Mouse (Mus musculus) embryonic facial prominence, embryonic 13.5 days (tissue): Measurements from ENCODE around the gene Wdtc1. TPM values are rescaled to one million over a fixed set of nuclear protein-coding genes. Genes with fewer than 3 reads are reported as not detected.

Experiments
- ATAC-seq: fragments of 200-750 bp; cut with Nextera tagmentation; 2 replicates; pipeline ENCODE4 v1.8.0; 2017; ENCODE audit warnings: low read depth; ENCODE audit not compliant: insufficient number of reproducible peaks, insufficient read depth, low FRiP score, low TSS enrichment
- H3K27ac ChIP-seq: fragments of 300-500 bp; sonication (generic); 2 replicates; pipeline ENCODE4 v1.5.1; 2015; ENCODE audit warnings: moderate library complexity, mild to moderate bottlenecking, inconsistent platforms
- H3K27me3 ChIP-seq: fragments of 300-500 bp; sonication (generic); 2 replicates; pipeline ENCODE4 v1.6.1; 2015; ENCODE audit warnings: mild to moderate bottlenecking, inconsistent platforms
- H3K36me3 ChIP-seq: fragments of 300-500 bp; sonication (generic); 2 replicates; pipeline ENCODE4 v1.6.1; 2015; ENCODE audit warnings: mild to moderate bottlenecking, inconsistent platforms
- H3K4me1 ChIP-seq: fragments of 300-500 bp; sonication (generic); 2 replicates; pipeline ENCODE4 v1.6.1; 2015; ENCODE audit warnings: inconsistent platforms
- H3K4me2 ChIP-seq: fragments of 300-500 bp; sonication (generic); 2 replicates; pipeline ENCODE4 v1.6.1; 2015; ENCODE audit warnings: moderate library complexity, mild to moderate bottlenecking, inconsistent platforms
- H3K4me3 ChIP-seq: fragments of 300-500 bp; sonication (generic); 2 replicates; pipeline ENCODE4 v1.5.1; 2015; ENCODE audit warnings: mild to moderate bottlenecking, inconsistent platforms
- H3K9ac ChIP-seq: fragments of 300-500 bp; sonication (generic); 2 replicates; pipeline ENCODE4 v1.6.1; 2015; ENCODE audit warnings: mild to moderate bottlenecking, inconsistent platforms
- H3K9me3 ChIP-seq: fragments of 300-500 bp; sonication (generic); 2 replicates; pipeline ENCODE4 v1.6.1; 2016; ENCODE audit warnings: inconsistent platforms
- WGBS: fragments of 180-500 bp; shearing (Covaris S2); methylation state at CpG from one replicate; pipeline ENCODE4 v1.1.7; 2015; ENCODE audit warnings: mixed read lengths; 5-methylcytosine and 5-hydroxymethylcytosine counted together
- polyA plus RNA-seq: library from polyadenylated mRNA; unstranded; fragments of >200 nt; fragmentation: Nextera tagmentation; extraction: Ambion mirVana; gene quantifications from 2 replicates; pipeline ENCODE4 v1.2.1, GENCODE M21; 2015

Wdtc1 gene
- polyA plus RNA-seq, 1 experiment from 2014 or later: 13.9 TPM

DNA sequence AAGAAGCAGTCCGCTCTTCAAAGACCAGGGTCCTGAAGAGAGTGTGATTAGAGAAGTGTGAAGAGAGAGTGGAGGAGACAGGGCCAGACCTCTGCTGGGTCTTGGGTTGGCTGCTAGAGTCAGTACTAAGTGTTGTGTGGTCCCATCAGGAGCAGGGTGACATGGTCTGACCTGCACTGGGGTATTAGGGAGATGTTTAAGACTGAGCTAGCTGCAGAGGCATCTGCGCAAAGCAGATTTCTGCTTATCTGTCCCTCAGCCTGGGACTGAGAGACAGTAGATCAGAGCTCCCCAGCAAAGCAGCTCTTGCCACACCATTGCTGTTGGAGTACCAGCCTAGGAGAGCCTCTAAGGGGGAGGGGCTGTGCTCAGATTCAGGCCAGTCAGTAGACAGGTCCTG lies 36.8 kb upstream of the Wdtc1 start:
- Histone ChIP-seq H3K9me3 (no peaks in the 10 kb centered on the region), H3K4me2 (no peak overlapping the region), H3K36me3 (no peaks in the 10 kb centered on the region; the same call in 1 of the 2 replicates), H3K27ac (no peak overlapping the region), H3K9ac (no peak overlapping the region; the same call in 1 of the 2 replicates), H3K4me1 (peaks cover 41% of the 10 kb centered on the region), H3K4me3 (no peak overlapping the region), H3K27me3 (no peaks in the 10 kb centered on the region)
- no peak for ATAC-seq
- WGBS: 92% methylated on average over 2 of the region's 2 CpGs

- Histone ChIP-seq H3K36me3 (no peaks in the 10 kb centered on the region; the same call in 1 of the 2 replicates), H3K27me3 (no peaks in the 10 kb centered on the region), H3K4me2 (no peak overlapping the region), H3K4me3 (no peak overlapping the region), H3K4me1 (peaks cover 33% of the 10 kb centered on the region), H3K9ac (no peak overlapping the region), H3K9me3 (no peaks in the 10 kb centered on the region), H3K27ac (no peak overlapping the region)
- WGBS: 80% methylated on average over 16 of the region's 16 CpGs
- ATAC-seq: no peak
Observed at GRCm38 (mm10) chr4:133388781-133389552, 35.7 kb upstream of the Wdtc1 start.

GRCm38 (mm10) chr4:133387053-133387452 lies 33.8 kb upstream of the Wdtc1 start:
- peaks cover 33% of the 10 kb centered on the region for H3K4me1 ChIP-seq
- H3K27ac ChIP-seq: no peak overlapping the region
- no peaks in the 10 kb centered on the region for H3K9me3 ChIP-seq
- H3K27me3 ChIP-seq: no peaks in the 10 kb centered on the region
- H3K36me3 ChIP-seq: no peaks in the 10 kb centered on the region; the same call in 1 of the 2 replicates
- H3K9ac ChIP-seq: no peak overlapping the region
- no peak overlapping the region for H3K4me2 ChIP-seq
- H3K4me3 ChIP-seq: no peak overlapping the region
- ATAC-seq: no peak

DNA sequence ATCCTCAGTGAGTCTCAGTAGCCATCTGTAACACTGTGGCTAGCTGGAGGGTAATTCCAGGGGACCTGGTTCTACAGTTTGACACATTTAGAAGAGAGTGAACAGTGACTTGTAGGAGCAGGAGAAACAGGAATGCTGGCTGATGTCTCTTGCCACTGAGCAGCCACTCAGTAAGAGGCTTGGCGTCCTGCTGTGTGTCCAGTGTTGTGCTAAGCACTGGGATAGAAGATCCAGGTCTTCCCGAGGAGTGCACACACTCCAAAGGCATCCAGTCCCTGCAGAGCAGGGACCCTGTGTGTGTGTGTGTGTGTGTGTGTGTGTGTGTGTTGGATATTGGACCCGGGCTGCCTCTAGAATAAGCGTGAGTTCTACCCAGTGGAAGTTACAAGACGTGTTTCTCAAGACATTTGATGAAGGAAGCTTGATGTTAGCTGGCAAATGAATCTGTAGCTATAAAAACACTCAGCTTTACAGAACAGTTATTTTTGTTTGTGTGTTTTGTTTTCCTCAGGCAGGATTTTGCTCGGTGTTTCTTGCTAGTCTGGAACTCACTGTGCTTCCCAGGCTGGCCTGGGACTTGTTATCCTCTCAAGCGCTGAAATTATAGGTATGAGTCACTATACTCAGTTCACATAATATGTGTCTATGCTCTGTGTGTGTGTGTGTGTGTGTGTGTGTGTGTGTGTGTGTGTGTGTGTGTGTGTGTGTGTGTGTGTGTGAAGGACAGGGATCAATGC lies 32.9 kb upstream of the Wdtc1 start:
- Histone ChIP-seq H3K9me3 (no peaks in the 10 kb centered on the region), H3K4me3 (no peak overlapping the region), H3K27me3 (no peaks in the 10 kb centered on the region), H3K4me1 (peaks cover 28% of the 10 kb centered on the region), H3K9ac (peak overlapping the region; percentile 49; the same call in 1 of the 2 replicates), H3K36me3 (no peaks in the 10 kb centered on the region; the same call in 1 of the 2 replicates), H3K4me2 (no peak overlapping the region), H3K27ac (no peak overlapping the region)
- WGBS: 76% methylated on average over 7 of the region's 7 CpGs
- ATAC-seq: no peak

DNA sequence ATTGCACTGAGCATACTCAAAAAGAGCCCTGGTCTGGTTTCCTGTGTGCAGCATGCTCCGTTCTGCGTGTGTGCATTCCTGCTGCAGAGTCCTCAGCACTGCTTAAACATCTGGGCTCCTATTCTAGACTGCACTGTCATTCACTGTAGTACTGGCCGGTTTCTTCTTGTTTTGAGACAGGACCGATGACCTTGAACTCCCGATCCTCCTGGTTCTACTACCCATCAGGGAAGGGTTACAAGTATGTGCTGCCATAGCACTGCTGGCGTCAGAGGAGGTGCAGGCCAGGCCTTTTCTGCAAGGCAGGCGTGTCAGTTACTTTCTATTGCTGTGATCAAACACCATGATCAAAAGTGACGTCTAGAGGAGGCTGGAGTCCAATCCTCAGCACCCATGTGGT lies 27.9 kb upstream of the Wdtc1 start:
- WGBS: 76% methylated on average over 8 of the region's 8 CpGs
- no peaks in the 10 kb centered on the region; the same call in 1 of the 2 replicates for H3K36me3 ChIP-seq
- no peaks in the 10 kb centered on the region for H3K27me3 ChIP-seq
- no peaks in the 10 kb centered on the region for H3K9me3 ChIP-seq
- peak overlapping the region; percentile 69; the same call in 1 of the 2 replicates for H3K27ac ChIP-seq
- H3K4me2 ChIP-seq: no peak overlapping the region
- no peak overlapping the region for H3K9ac ChIP-seq
- ATAC-seq: no peak
- H3K4me3 ChIP-seq: no peak overlapping the region
- H3K4me1 ChIP-seq: peaks cover 48% of the 10 kb centered on the region

GRCm38 (mm10) chr4:133380532-133380931 lies 27.3 kb upstream of the Wdtc1 start:
- Histone ChIP-seq H3K4me3 (no peak overlapping the region), H3K9me3 (no peaks in the 10 kb centered on the region), H3K27ac (peak overlapping the region; percentile 69), H3K4me2 (no peak overlapping the region), H3K27me3 (no peaks in the 10 kb centered on the region), H3K36me3 (no peaks in the 10 kb centered on the region; the same call in 1 of the 2 replicates), H3K9ac (no peak overlapping the region), H3K4me1 (peaks cover 55% of the 10 kb centered on the region)
- 64% methylated on average over 6 of the region's 6 CpGs for WGBS
- ATAC-seq: no peak

- Histone ChIP-seq H3K36me3 (peaks cover 5% of the 10 kb centered on the region), H3K4me2 (no peak overlapping the region), H3K4me3 (no peak overlapping the region), H3K9ac (no peak overlapping the region), H3K27ac (peak overlapping the region; percentile 69; the same call in 1 of the 2 replicates), H3K9me3 (no peaks in the 10 kb centered on the region), H3K4me1 (peaks cover 60% of the 10 kb centered on the region), H3K27me3 (no peaks in the 10 kb centered on the region)
- WGBS: 56% methylated on average over 3 of the region's 3 CpGs
- ATAC-seq: no peak
Observed at GRCm38 (mm10) chr4:133379861-133380260, 26.6 kb upstream of the Wdtc1 start.

DNA sequence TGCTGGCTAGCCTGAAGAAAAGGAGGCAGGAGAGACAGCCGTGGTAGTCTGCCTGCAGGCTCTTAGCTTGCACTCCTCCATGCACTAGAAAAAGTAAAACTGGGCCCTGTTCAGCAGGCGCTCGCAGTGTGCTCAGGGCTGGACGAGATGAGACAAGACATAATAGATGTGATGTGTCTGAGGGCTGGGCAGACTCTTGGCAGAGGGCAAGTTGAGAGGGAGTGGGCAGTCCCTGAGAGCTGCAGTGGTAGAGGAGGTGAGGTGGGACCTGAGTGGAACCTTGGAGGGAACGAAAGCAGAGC lies 25.7 kb upstream of the Wdtc1 start:
- H3K27ac ChIP-seq: peak overlapping the region; percentile 90
- WGBS: 28% methylated on average over 5 of the region's 5 CpGs
- ATAC-seq: no peak
- H3K36me3 ChIP-seq: peaks cover 8% of the 10 kb centered on the region
- no peaks in the 10 kb centered on the region for H3K27me3 ChIP-seq
- no peak overlapping the region for H3K4me3 ChIP-seq
- H3K9me3 ChIP-seq: no peaks in the 10 kb centered on the region
- peak overlapping the region; percentile 49; the same call in 1 of the 2 replicates for H3K9ac ChIP-seq
- H3K4me1 ChIP-seq: peaks cover 67% of the 10 kb centered on the region
- peak overlapping the region; percentile 41 for H3K4me2 ChIP-seq

DNA sequence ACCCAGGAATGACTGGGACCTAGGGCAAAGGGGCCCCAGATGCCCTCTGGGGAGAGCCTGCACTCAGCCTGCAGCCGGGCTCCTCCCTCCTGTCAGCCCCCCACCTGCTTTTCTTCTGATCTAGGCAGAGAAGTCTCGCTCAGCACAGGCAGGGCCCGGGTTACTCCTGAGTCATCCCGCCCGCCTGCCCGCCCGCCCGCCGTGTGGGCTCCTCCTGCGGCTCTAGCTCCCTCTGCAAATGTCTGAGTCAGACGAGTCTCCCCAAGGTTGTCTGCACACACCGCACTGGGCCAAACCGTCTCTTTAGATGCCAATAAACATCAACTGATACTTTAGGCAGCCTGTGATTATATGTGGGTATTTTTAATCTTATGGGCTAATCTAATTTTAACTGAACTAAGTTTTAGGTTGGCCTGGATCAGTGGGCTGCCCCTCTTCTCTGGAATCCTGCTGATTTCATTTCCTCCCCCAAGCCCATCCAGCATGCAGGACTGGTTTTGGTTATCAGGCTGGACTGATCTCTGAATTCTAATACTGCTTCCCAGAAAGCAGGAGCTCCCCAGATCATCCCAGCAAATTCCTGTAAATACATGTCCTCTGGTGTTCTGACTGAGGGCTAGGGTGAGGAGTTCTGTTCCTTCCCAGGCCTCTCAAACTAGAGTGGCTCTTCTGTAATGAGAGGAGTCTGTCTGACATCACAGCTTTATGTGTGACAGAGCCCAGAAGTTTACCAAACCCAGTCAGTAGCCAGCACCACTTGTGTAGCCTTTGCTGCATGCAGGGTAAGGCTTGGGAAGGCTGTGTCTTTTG lies 25.2 kb upstream of the Wdtc1 start:
- Histone ChIP-seq H3K9ac (peak overlapping the region; percentile 49), H3K4me1 (peaks cover 73% of the 10 kb centered on the region), H3K4me3 (no peak overlapping the region), H3K9me3 (no peaks in the 10 kb centered on the region), H3K36me3 (peaks cover 8% of the 10 kb centered on the region), H3K27me3 (no peaks in the 10 kb centered on the region), H3K27ac (peak overlapping the region; percentile 90), H3K4me2 (peak overlapping the region; percentile 41)
- WGBS: 4% methylated on average over 13 of the region's 13 CpGs
- ATAC-seq: peak; percentile 71

DNA sequence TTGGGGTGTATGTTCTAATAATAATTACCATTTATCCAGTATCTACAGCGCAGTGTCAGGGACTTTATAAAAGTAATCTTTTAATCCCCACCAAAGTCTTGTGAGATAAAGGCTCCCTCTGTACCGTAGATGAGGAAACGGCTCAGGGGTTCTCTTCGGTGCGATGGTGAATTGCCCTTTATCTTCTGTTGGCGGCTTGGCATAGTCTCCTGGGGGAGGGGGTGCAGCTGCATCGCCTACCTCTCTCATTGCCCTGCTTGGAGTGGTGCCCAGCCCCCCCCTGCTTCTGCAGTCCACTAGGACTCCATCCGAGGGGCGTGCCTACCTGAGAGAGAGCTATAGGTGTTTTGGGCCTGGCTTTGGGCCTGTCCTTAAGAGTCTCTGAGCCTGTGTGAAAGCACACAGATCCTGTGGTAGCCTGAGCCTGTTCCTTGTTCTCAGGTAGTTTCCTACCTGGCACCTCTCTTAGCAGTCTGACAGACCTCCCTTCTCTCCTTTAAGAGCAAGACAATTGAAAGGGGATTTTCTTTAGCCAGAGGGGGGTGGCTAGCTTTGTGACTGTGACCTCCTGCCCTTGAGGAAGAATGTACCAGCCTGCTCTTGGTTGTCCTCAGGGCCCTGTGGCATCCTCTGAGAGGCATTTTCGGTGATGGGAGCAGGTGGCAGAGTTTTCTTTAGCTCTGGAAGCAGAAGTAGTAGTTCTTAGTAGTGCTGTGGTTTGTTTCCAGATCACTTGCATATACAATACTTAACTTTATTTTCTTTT lies 22.7 kb upstream of the Wdtc1 start:
- H3K4me3 ChIP-seq: no peak overlapping the region
- H3K4me2 ChIP-seq: no peak overlapping the region
- no peaks in the 10 kb centered on the region for H3K27me3 ChIP-seq
- H3K4me1 ChIP-seq: peaks cover 92% of the 10 kb centered on the region
- H3K36me3 ChIP-seq: peaks cover 8% of the 10 kb centered on the region
- peak overlapping the region; percentile 44; the same call in 1 of the 2 replicates for H3K9ac ChIP-seq
- WGBS: 59% methylated on average over 10 of the region's 10 CpGs
- H3K9me3 ChIP-seq: no peaks in the 10 kb centered on the region
- ATAC-seq: no peak
- no peak overlapping the region for H3K27ac ChIP-seq

DNA sequence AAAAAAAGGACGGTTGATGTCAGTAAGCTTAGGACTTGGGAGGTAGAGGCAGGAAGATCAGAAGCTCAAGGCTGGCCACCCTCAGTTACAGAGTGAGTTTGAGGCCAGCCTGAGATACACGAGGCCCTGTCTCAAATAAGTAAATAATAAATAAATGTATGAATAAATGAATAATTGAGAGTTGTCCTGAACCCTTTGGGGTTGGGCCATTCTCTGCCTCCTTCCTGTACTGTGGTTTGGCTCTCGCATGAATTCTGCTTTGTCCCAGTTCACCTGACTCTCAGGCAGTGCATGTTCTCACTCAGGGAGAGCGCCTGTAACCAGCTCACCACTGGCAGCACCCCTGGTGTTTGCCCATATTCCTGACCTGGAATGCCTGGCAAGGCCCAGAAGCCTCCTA lies 20.7 kb upstream of the Wdtc1 start:
- H3K36me3 ChIP-seq: peaks cover 8% of the 10 kb centered on the region
- ATAC-seq: no peak
- peaks cover 82% of the 10 kb centered on the region for H3K4me1 ChIP-seq
- H3K27me3 ChIP-seq: no peaks in the 10 kb centered on the region
- H3K9ac ChIP-seq: no peak overlapping the region
- WGBS: 78% methylated on average over 4 of the region's 4 CpGs
- no peaks in the 10 kb centered on the region for H3K9me3 ChIP-seq
- no peak overlapping the region for H3K27ac ChIP-seq
- no peak overlapping the region for H3K4me3 ChIP-seq
- no peak overlapping the region for H3K4me2 ChIP-seq
